8 mouse cellular contexts compared by ENCODE assay signal in genomic region chr9:67044551-67045305, GRCm38 (mm10). TPM values are rescaled to one million over a fixed set of nuclear protein-coding genes. Genes with fewer than 3 reads are reported as not detected.
DNase-seq lines count a peak whose midpoint lies in the region; ATAC-seq lines count a peak whose summit lies in the region.

No protein-coding gene starts in this region.

- no peaks in the 10 kb centered on the region for H3K36me3 ChIP-seq in embryonic facial prominence, embryonic 11.5 days (replicated peaks; ENCODE audit: control insufficient read depth, insufficient read depth, low read depth, low read length)
- H3K36me3 ChIP-seq in heart, embryonic 16.5 days (ENCODE audit: control insufficient read depth, insufficient read depth), result peaks cover 8% of the 10 kb centered on the region
- no peaks in the 10 kb centered on the region for H3K36me3 ChIP-seq in liver, embryonic 16.5 days (ENCODE audit: control insufficient read depth, insufficient read depth)

- no peak overlapping the region for H3K9ac ChIP-seq in embryonic facial prominence, embryonic 11.5 days (replicated peaks; ENCODE audit: low read length)
- H3K9ac ChIP-seq in heart, embryonic 16.5 days (ENCODE audit: low read length), result peak overlapping the region; percentile 92
- H3K9ac ChIP-seq in liver, embryonic 16.5 days (ENCODE audit: low read depth, low read length), result no peak overlapping the region; the same call in 1 of the 2 replicates

- no peaks in the 10 kb centered on the region for H3K9me3 ChIP-seq in embryonic facial prominence, embryonic 11.5 days (replicated peaks; ENCODE audit: control insufficient read depth, low read length)
- no peaks in the 10 kb centered on the region for H3K9me3 ChIP-seq in heart, embryonic 16.5 days (replicated peaks; ENCODE audit: control insufficient read depth, low read length)
- no peaks in the 10 kb centered on the region for H3K9me3 ChIP-seq in liver, embryonic 16.5 days (replicated peaks; ENCODE audit: control insufficient read depth, low read length)

- DNase-seq in CD4-positive, CD25-positive, alpha-beta regulatory T cell, adult 2 months (ENCODE audit: low read depth, low spot score), result peak; percentile 72
- peak; percentile 84 for DNase-seq in ZHBTc4 (ENCODE audit: low read depth, low spot score)
- DNase-seq in embryonic facial prominence, embryonic 11.5 days (ENCODE audit: low spot score), result peak; percentile 88
- peak; percentile 71 to 86 for DNase-seq in layer of hippocampus, adult 18-20 months (ENCODE audit: low spot score in 2 of 2)
- peak; percentile 82 for DNase-seq in right cerebral cortex, adult 18-20 months

- H3K27ac ChIP-seq in embryonic facial prominence, embryonic 11.5 days (replicated peaks; ENCODE audit: low read depth, low read length), result no peak overlapping the region
- H3K27ac ChIP-seq in heart, embryonic 16.5 days (ENCODE audit: low read length), result peak overlapping the region; percentile 96
- H3K27ac ChIP-seq in liver, embryonic 16.5 days (ENCODE audit: low read length), result no peak overlapping the region

- H3K27me3 ChIP-seq in embryonic facial prominence, embryonic 11.5 days (ENCODE audit: control insufficient read depth, insufficient read depth, low read length), result no peaks in the 10 kb centered on the region
- H3K27me3 ChIP-seq in heart, embryonic 16.5 days (ENCODE audit: control insufficient read depth, insufficient read depth, low read length), result no peaks in the 10 kb centered on the region
- H3K27me3 ChIP-seq in liver, embryonic 16.5 days (ENCODE audit: control insufficient read depth, insufficient read depth, low read depth, low read length), result peaks cover 53% of the 10 kb centered on the region

- peaks cover 5% of the 10 kb centered on the region; the same call in 1 of the 2 replicates for H3K4me1 ChIP-seq in embryonic facial prominence, embryonic 11.5 days (ENCODE audit: control insufficient read depth, insufficient read depth, low read length)
- H3K4me1 ChIP-seq in heart, embryonic 16.5 days (ENCODE audit: control insufficient read depth, insufficient read depth, low read length), result peaks cover 29% of the 10 kb centered on the region
- H3K4me1 ChIP-seq in liver, embryonic 16.5 days (ENCODE audit: control insufficient read depth, low read depth, low read length), result peaks cover 34% of the 10 kb centered on the region

- no peak; the same call in 1 of the 2 replicates for ATAC-seq in embryonic facial prominence, embryonic 11.5 days (replicated peaks; ENCODE audit: insufficient number of reproducible peaks, low FRiP score, low TSS enrichment, low read depth)
- ATAC-seq in heart, embryonic 16.5 days (replicated peaks; ENCODE audit: extremely low read depth, insufficient read depth, low FRiP score), result no peak
- no peak for ATAC-seq in liver, embryonic 16.5 days (ENCODE audit: low read depth)
- ATAC-seq in granulocyte monocyte progenitor cell, adult 5-6 weeks (replicated peaks; ENCODE audit: poor library complexity, severe bottlenecking), result no peak

- no peak overlapping the region for H3K4me3 ChIP-seq in embryonic facial prominence, embryonic 11.5 days (ENCODE audit: low read depth, low read length)
- H3K4me3 ChIP-seq in heart, embryonic 16.5 days (ENCODE audit: low read length), result peak overlapping the region; percentile 81
- peak overlapping the region; percentile 76 for H3K4me3 ChIP-seq in liver, embryonic 16.5 days (ENCODE audit: low read depth, low read length)

- WGBS in embryonic facial prominence, embryonic 11.5 days, result 24% methylated on average over 9 of the region's 9 CpGs
- WGBS in heart, embryonic 16.5 days, result 18% methylated on average over 9 of the region's 9 CpGs
- 15% methylated on average over 9 of the region's 9 CpGs for WGBS in liver, embryonic 16.5 days (ENCODE audit: insufficient replicate concordance)

- H3K4me2 ChIP-seq in embryonic facial prominence, embryonic 11.5 days (ENCODE audit: low read depth, low read length), result 0 out of 2 replicates have a peak overlapping the region, but pooled peaks have one; percentile 8
- H3K4me2 ChIP-seq in heart, embryonic 16.5 days (ENCODE audit: low read depth, low read length), result peak overlapping the region; percentile 84
- peak overlapping the region; percentile 47; the same call in 1 of the 2 replicates for H3K4me2 ChIP-seq in liver, embryonic 16.5 days (ENCODE audit: low read depth, low read length)

RNA-seq across cellular contexts. Expression of gene Tpm1, which starts 4.5 kb away (rescaled TPM):
- polyA plus RNA-seq in embryonic facial prominence, embryonic 11.5 days (2014; fragmentation: Nextera tagmentation; extraction: Ambion mirVana), result 563 and 596 TPM in 2 replicates
- polyA plus RNA-seq in heart, embryonic 16.5 days (2015; fragmentation: Nextera tagmentation; extraction: Ambion mirVana), result 5,077 and 5,310 TPM in 2 replicates
- 100 to 1,000 TPM; 194 to 199 TPM for total RNA-seq in layer of hippocampus, adult 18-20 months (2021)
- 122 and 145 TPM in 2 replicates for polyA plus RNA-seq in liver, embryonic 16.5 days (2015; fragmentation: Nextera tagmentation; extraction: Ambion mirVana)
- 25.8 and 42.1 TPM in 2 replicates for total RNA-seq in granulocyte monocyte progenitor cell, adult 5-6 weeks (2014; fragmentation: Nextera tagmentation)
- 54.2 and 57.0 TPM in 2 replicates for total RNA-seq in granulocyte monocyte progenitor cell, adult 5-6 weeks (2017)

Comparison
In these comparisons a context has a peak if more than half of its experiments do, and no peak if none do; other contexts are left out.
1. H3K4me2 ChIP-seq: peak in every context shown above with its lines; median percentile 84 in heart, embryonic 16.5 days; 47 in liver, embryonic 16.5 days; 8 in embryonic facial prominence, embryonic 11.5 days.